Mouse (Mus musculus) hindbrain, postnatal 0 days (tissue): ENCODE results near the gene Gsg1l. TPM values are rescaled to one million over a fixed set of nuclear protein-coding genes. Genes with fewer than 3 reads are reported as not detected.

Experiments
- ATAC-seq: fragments of 200-750 bp; cut with Nextera tagmentation; 2 replicates; pipeline ENCODE4 v1.8.0; 2017; ENCODE audit warnings: mild to moderate bottlenecking, moderate TSS enrichment, moderate library complexity
- DNase-seq: peaks from one replicate; pipeline ENCODE4 v3.0.0-alpha.2; 2015; ENCODE audit warnings: low spot score
- H3K27ac ChIP-seq: fragments of 300-500 bp; sonication (generic); 2 replicates; pipeline ENCODE4 v1.5.1; 2014; ENCODE audit warnings: mild to moderate bottlenecking
- H3K27me3 ChIP-seq: fragments of 300-500 bp; sonication (generic); 2 replicates; pipeline ENCODE4 v1.6.1; 2014; ENCODE audit warnings: low read length, mixed read lengths; ENCODE audit not compliant: insufficient read depth
- H3K36me3 ChIP-seq: fragments of 300-500 bp; sonication (generic); 2 replicates; pipeline ENCODE4 v1.6.1; 2014; ENCODE audit warnings: low read length, mixed read lengths; ENCODE audit not compliant: insufficient read depth
- H3K4me1 ChIP-seq: fragments of 300-500 bp; sonication (generic); 2 replicates; pipeline ENCODE4 v1.6.1; 2014; ENCODE audit warnings: antibody characterized with exemption, low read length, mixed read lengths; ENCODE audit not compliant: insufficient read depth
- H3K4me2 ChIP-seq: fragments of 300-500 bp; sonication (generic); 2 replicates; pipeline ENCODE4 v1.6.1; 2014; ENCODE audit warnings: low read depth, mild to moderate bottlenecking, low read length, moderate library complexity, mixed read lengths
- H3K4me3 ChIP-seq: fragments of 300-500 bp; sonication (generic); 2 replicates; pipeline ENCODE4 v1.5.1; 2014; ENCODE audit warnings: low read length
- H3K9ac ChIP-seq: fragments of 300-500 bp; sonication (generic); replicated peaks from 2 replicates; pipeline ENCODE4 v1.6.1; 2014; ENCODE audit warnings: mild to moderate bottlenecking, low read length, moderate library complexity, mixed read lengths
- H3K9me3 ChIP-seq: fragments of 300-500 bp; sonication (generic); 2 replicates; pipeline ENCODE4 v1.6.1; 2016; ENCODE audit warnings: low read length, mixed read lengths
- CTCF ChIP-seq: IDR thresholded peaks from 2 replicates; pipeline ENCODE4 v1.5.1; 2016; ENCODE audit warnings: antibody characterized with exemption, control low read depth, low read depth
- WGBS: fragments of 180-500 bp; shearing (Covaris S2); extraction: QIAGEN DNeasy Blood & Tissue Kit; methylation state at CpG from one replicate; pipeline ENCODE4 v1.1.7; 2014; 5-methylcytosine and 5-hydroxymethylcytosine counted together
- polyA plus RNA-seq: library from polyadenylated mRNA; unstranded; fragments of >200 nt; fragmentation: Nextera tagmentation; extraction: Ambion mirVana; gene quantifications from 2 replicates; pipeline ENCODE4 v1.2.1, GENCODE M21; 2015
- total RNA-seq: library from RNA; depleted of rRNA; stranded (reverse); fragments of >200 nt; gene quantifications from 2 replicates; pipeline ENCODE4 v1.2.3, GENCODE M21; 2014

Gsg1l gene
- total and polyA plus RNA-seq, 2 experiments from 2014 or later: 22.0 to 63.4 TPM

DNA sequence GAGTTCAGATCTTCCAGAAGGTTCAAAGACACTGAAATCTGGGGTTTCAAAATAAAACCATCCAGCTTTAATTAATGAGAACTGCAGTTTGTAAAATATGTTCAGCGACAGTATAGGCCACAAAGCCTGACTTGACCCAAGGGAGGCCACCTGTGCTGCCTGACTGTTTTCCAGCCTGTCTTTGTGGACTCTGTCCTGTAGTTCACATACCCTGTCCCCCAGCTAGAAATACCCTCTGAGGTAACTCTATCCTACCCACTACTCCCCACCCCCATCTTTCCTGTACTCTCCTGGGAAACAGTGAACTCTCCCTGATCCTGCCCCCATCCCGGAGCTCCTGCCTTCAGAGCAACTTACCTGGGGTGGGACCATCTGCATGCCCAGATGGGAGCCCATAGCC is 199.0 kb downstream of the Gsg1l start:
- 74% methylated on average over 2 of the region's 2 CpGs for WGBS

DNA sequence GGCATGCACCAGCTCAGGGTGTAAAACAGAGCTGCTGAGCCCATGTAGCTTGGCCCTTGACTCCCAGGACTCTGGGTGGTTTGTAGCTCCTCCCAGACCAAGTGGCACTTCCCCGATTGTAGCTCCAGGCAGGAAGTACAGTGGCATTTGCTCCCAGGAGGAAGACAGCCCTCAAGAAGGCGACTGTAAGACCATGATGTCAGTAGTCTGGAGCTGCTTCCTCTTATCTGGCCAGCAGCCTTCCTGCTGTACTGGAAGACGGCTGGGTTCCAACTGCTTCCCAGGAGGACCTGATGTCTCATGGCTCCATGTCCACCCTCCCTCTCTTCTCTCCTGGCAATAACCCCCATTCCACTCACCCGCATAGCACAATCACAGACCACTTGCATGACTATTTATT is 204.2 kb downstream of the Gsg1l start:
- WGBS: 70% methylated on average over 4 of the region's 4 CpGs
- no peak for DNase-seq
- Histone ChIP-seq H3K4me3 (no peak overlapping the region), H3K27ac (no peak overlapping the region), H3K9me3 (no peaks in the 10 kb centered on the region), H3K9ac (no peak overlapping the region), H3K27me3 (no peaks in the 10 kb centered on the region), H3K4me2 (no peak overlapping the region), H3K36me3 (no peaks in the 10 kb centered on the region), H3K4me1 (no peaks in the 10 kb centered on the region)
- TF ChIP-seq CTCF: no peak
- ATAC-seq: no peak

More for the DNA sequence above, 199.0 kb downstream of the Gsg1l start:
- ATAC-seq (no peak), DNase-seq (no peak)
- H3K4me2 ChIP-seq: no peak overlapping the region
- H3K9me3 ChIP-seq: no peaks in the 10 kb centered on the region
- no peak for TF ChIP-seq CTCF
- H3K4me3 ChIP-seq: no peak overlapping the region
- H3K36me3 ChIP-seq: no peaks in the 10 kb centered on the region
- H3K9ac ChIP-seq: no peak overlapping the region
- H3K27ac ChIP-seq: no peak overlapping the region
- no peaks in the 10 kb centered on the region for H3K27me3 ChIP-seq
- H3K4me1 ChIP-seq: peaks cover 13% of the 10 kb centered on the region

DNA sequence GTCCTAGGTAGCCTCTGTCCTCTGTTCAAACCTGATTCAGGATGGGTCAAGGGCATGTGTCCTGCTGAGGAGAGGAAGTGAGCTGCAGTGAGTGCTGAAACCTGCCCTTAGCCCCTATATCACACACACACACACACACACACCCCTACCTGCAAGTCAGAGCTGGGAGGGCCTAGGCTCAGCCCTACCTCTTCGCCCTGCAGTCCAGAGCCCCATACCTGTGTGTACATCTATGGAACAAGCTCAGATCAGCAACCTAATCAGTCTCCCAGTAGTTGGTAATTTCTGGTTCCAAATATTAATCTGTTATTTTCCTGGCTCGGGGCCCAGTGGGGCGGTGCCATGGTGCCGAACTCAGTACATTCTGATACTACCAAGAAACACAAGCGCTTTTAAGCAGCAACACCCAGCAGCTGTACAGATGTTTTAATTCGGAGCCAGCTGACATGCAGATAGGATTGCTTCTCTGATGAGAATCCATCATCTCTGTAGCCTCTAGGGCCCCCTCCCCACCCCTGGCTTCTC is 208.2 kb downstream of the Gsg1l start:
- H3K36me3 ChIP-seq: no peaks in the 10 kb centered on the region
- no peak overlapping the region for H3K4me3 ChIP-seq
- WGBS: 77% methylated on average over 6 of the region's 6 CpGs
- DNase-seq: no peak
- TF ChIP-seq CTCF: no peak
- no peaks in the 10 kb centered on the region for H3K9me3 ChIP-seq
- H3K27ac ChIP-seq: no peak overlapping the region
- no peak overlapping the region for H3K4me2 ChIP-seq
- H3K27me3 ChIP-seq: no peaks in the 10 kb centered on the region
- no peak for ATAC-seq
- H3K9ac ChIP-seq: no peak overlapping the region
- peaks cover 20% of the 10 kb centered on the region for H3K4me1 ChIP-seq

DNA sequence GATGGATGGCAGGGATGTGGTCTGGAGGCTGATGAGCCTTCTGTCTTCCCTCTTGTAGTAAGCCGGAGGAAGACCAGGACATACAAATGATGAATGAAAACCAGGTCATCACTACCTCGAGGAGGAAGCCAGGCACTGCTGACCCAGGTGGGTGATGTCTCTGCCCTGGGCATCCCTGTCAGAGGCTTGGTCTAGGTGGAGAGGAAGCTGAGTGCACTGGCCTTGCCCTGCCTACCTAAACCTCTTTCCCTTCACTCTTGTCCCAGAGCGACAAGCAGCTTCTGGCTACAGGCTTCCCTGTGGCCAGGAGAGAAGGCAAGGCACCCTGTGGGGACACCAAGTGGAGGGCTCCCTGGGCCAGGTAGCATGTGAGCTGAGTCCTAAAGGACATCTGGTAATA is 209.3 kb downstream of the Gsg1l start:
- H3K27ac ChIP-seq: no peak overlapping the region
- ATAC-seq: no peak
- 67% methylated on average over 3 of the region's 3 CpGs for WGBS
- H3K27me3 ChIP-seq: no peaks in the 10 kb centered on the region
- no peaks in the 10 kb centered on the region for H3K36me3 ChIP-seq
- H3K4me1 ChIP-seq: peaks cover 20% of the 10 kb centered on the region
- DNase-seq: no peak
- H3K4me2 ChIP-seq: no peak overlapping the region
- no peaks in the 10 kb centered on the region for H3K9me3 ChIP-seq
- H3K9ac ChIP-seq: no peak overlapping the region
- no peak for TF ChIP-seq CTCF
- no peak overlapping the region for H3K4me3 ChIP-seq

DNA sequence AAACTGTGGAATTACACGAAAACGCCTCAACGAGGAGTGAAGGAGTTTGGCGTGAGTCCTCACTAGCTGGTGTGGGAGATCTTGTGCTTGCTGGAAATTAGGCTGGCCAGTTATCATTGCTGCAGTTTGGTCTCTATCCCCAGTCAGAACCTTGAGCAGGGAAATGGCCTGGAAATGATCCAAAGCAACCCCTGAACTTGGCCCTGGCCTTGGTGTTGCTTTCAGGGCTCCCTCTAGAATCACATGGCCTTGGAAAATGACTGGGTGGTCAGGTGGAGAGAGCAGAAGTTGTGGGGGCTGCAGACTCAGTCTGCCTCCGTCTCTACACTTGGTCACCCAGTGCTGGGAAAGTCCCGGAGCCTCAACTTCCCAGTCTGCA is 210.0 kb downstream of the Gsg1l start:
- no peak for TF ChIP-seq CTCF
- Histone ChIP-seq H3K27me3 (no peaks in the 10 kb centered on the region), H3K9ac (no peak overlapping the region), H3K4me1 (peaks cover 20% of the 10 kb centered on the region), H3K4me2 (no peak overlapping the region), H3K27ac (peak overlapping the region; percentile 68; the same call in 1 of the 2 replicates), H3K36me3 (no peaks in the 10 kb centered on the region), H3K4me3 (no peak overlapping the region), H3K9me3 (no peaks in the 10 kb centered on the region)
- 49% methylated on average over 6 of the region's 6 CpGs for WGBS
- DNase-seq (no peak), ATAC-seq (no peak)

DNA sequence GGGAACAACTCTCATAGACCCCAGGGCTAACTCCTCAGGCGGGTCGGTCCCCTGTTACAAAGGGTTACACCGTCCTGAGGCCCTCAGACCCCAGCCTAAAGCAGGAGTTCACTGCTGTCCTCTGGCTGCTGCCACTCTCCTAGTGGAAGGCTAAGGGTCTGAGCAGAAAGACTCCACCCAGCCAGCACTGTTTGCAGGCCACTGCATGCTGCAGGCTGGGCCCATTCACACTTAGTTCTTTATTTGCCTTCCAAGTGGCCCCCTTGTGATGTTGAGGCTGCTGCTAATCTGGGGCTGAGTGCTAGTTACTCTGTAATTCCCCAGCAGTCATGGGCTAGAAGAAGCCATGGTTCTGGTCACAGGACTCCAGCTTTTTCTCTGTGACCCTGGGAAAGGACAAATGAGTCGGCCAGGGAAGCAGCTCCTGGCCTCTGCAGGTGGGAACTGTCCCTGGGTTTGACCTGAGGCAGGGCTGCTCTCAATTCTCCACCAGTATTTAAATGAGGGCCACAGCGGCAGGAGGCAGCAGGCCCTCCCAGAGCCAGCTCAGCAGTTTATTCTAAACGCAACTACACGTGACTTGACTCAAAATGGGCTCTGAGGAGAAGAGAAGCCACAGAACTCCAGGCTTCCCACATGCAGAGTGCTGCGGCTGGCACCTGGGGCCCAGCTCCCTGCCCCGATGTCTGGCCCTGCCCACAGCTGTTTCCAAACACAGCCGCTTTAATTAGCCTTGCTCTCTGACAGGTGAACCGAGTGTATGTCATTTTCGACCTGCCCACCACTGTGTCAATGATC is 210.6 kb downstream of the Gsg1l start:
- Histone ChIP-seq H3K9me3 (no peaks in the 10 kb centered on the region), H3K27ac (peak overlapping the region; percentile 68; the same call in 1 of the 2 replicates), H3K27me3 (no peaks in the 10 kb centered on the region), H3K36me3 (no peaks in the 10 kb centered on the region), H3K4me2 (no peak overlapping the region), H3K9ac (0 out of 2 replicates have a peak overlapping the region, but pooled peaks have one; percentile 21), H3K4me3 (no peak overlapping the region), H3K4me1 (peaks cover 20% of the 10 kb centered on the region)
- peak; percentile 60 for DNase-seq
- TF ChIP-seq CTCF: no peak
- peak; percentile 66 for ATAC-seq
- 21% methylated on average over 12 of the region's 12 CpGs for WGBS

DNA sequence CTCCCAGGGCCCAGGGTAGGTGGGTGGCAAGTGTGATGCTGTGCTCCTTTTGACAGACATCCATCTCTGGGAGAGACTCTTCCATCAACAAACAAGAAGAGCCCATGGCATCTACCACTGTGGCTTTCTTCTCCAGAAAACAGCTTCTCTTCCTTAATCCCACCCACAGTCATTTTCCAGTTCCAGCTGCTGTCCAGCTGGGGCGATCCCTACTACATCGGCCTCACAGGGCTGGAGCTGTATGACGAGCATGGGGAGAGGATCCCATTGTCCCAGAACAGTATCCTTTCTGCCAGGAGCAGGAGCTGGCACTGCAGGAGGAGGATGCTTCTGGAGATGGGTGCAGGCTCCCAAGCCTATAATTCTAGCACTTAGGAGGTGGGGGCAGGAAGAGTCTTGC is 213.6 kb downstream of the Gsg1l start:
- Histone ChIP-seq H3K36me3 (no peaks in the 10 kb centered on the region), H3K4me1 (peaks cover 20% of the 10 kb centered on the region), H3K9me3 (no peaks in the 10 kb centered on the region), H3K27me3 (no peaks in the 10 kb centered on the region), H3K9ac (no peak overlapping the region), H3K4me3 (no peak overlapping the region), H3K27ac (no peak overlapping the region), H3K4me2 (no peak overlapping the region)
- DNase-seq (no peak), ATAC-seq (no peak)
- TF ChIP-seq CTCF: no peak
- 83% methylated on average over 3 of the region's 3 CpGs for WGBS
